Mouse (Mus musculus) mammary gland, adult 2 months (tissue): ENCODE measurements around the gene Aar2. TPM values are rescaled to one million over a fixed set of nuclear protein-coding genes. Genes with fewer than 3 reads are reported as not detected.

Source experiments
- polyA plus RNA-seq: library from polyadenylated mRNA; depleted of rRNA; stranded (reverse); fragments of >200 nt; gene quantifications from 2 replicates; pipeline ENCODE4 v1.2.3, GENCODE M21; 2012; ENCODE audit warnings: low replicate concordance; rRNA removed

Aar2 gene
- polyA plus RNA-seq: 28.5 and 31.4 TPM in 2 replicates

GRCm38 (mm10) chr2:156547123-156547891 is at the start of gene Aar2:
Gene Aar2 (plus strand): TSS chr2:156547584.

DNA sequence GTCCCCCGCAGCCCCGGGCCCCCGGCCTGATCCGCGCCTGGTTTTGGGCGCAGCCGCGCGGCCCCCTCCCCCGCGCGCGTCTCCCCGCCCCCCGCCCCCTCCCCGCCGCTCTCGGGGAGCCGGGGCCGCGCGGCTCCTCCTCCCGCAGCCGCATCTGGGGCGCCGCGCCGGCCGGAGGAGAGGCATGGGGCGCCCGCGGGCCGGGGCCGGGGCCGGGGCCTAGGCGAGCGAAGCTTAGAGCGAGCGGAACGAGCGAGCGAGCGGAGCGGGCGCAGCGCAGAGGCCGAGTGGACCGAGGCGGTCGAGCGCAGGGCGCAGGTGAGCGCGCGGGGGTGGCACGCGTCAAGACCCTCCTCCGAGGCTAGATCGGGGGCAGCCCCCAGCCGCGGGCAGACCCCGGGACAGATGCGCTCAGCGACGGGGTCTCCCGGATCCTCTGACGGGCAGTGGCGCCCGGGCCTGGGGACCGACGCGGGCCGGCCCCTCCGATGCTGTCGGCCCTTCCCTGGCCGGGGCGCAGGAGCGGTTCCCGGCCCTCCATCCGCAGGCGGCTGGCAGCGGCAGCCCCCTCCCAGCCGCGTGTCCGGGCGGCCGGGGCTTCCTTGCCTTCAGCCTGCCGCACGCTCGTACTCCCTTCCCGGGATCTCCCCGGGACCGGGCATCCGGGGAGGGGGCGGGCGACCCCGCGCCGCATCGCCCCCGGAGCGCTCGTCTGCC is 66.3 kb downstream of the Aar2 start, which contains the start of gene Dlgap4:
Gene Dlgap4, plus strand, starts transcription at position 165 of the 717 bp plus-strand sequence.

Other genes with a start within 250 kb of the Aar2 start
- 1.6 TPM in 2 replicates for gene Cnbd2, start 235.3 kb upstream of the Aar2 start, polyA plus RNA-seq
- gene Scand1, start 234.9 kb upstream of the Aar2 start, polyA plus RNA-seq: 66.7 and 462 TPM in 2 replicates
- 36.6 and 78.1 TPM in 2 replicates for gene Epb41l1, start 126.7 kb upstream of the Aar2 start, polyA plus RNA-seq
- 87.0 and 127 TPM in 2 replicates for gene Dlgap4, start 66.1 kb downstream of the Aar2 start, polyA plus RNA-seq
- gene Myl9, start 227.8 kb downstream of the Aar2 start, polyA plus RNA-seq: 116 and 133 TPM in 2 replicates